Mouse (Mus musculus) limb, embryonic 14.5 days (tissue): Measurements from ENCODE around the gene Lef1. TPM values are rescaled to one million over a fixed set of nuclear protein-coding genes. Genes with fewer than 3 reads are reported as not detected.

ENCODE experiments used
- ATAC-seq: fragments of 200-750 bp; cut with Nextera tagmentation; 2 replicates; pipeline ENCODE4 v1.8.0; 2017; ENCODE audit warnings: low read depth, moderate number of reproducible peaks, moderate TSS enrichment; ENCODE audit not compliant: low FRiP score
- DNase-seq: peaks from one replicate; pipeline ENCODE4 v3.0.0-alpha.2; 2015; ENCODE audit warnings: low spot score
- H3K27ac ChIP-seq: fragments of 300-500 bp; sonication (generic); replicated peaks from 2 replicates; pipeline ENCODE4 v1.5.1; 2014; ENCODE audit warnings: low read depth, mild to moderate bottlenecking, low read length, moderate library complexity, mixed read lengths
- H3K27me3 ChIP-seq: fragments of 300-500 bp; sonication (generic); 2 replicates; pipeline ENCODE4 v1.6.1; 2014; ENCODE audit warnings: low read length, mixed read lengths; ENCODE audit not compliant: control insufficient read depth, insufficient read depth
- H3K36me3 ChIP-seq: fragments of 300-500 bp; sonication (generic); 2 replicates; pipeline ENCODE4 v1.6.1; 2014; ENCODE audit warnings: mild to moderate bottlenecking, low read length, moderate library complexity, mixed read lengths; ENCODE audit not compliant: control insufficient read depth, insufficient read depth
- H3K4me1 ChIP-seq: fragments of 300-500 bp; sonication (generic); 2 replicates; pipeline ENCODE4 v1.6.1; 2014; ENCODE audit warnings: antibody characterized with exemption, low read length, mixed read lengths; ENCODE audit not compliant: control insufficient read depth, insufficient read depth
- H3K4me2 ChIP-seq: fragments of 300-500 bp; sonication (generic); replicated peaks from 2 replicates; pipeline ENCODE4 v1.6.1; 2014; ENCODE audit warnings: low read depth, mild to moderate bottlenecking, low read length, moderate library complexity; ENCODE audit not compliant: severe bottlenecking
- H3K4me3 ChIP-seq: fragments of 300-500 bp; sonication (generic); replicated peaks from 2 replicates; pipeline ENCODE4 v1.5.1; 2014; ENCODE audit warnings: low read length
- H3K9ac ChIP-seq: fragments of 300-500 bp; sonication (generic); 2 replicates; pipeline ENCODE4 v1.6.1; 2014; ENCODE audit warnings: mild to moderate bottlenecking, low read depth, low read length, moderate library complexity; ENCODE audit not compliant: severe bottlenecking
- H3K9me3 ChIP-seq: fragments of 300-500 bp; sonication (generic); 2 replicates; pipeline ENCODE4 v1.6.1; 2016; ENCODE audit warnings: low read length; ENCODE audit not compliant: control insufficient read depth
- POLR2A ChIP-seq: fragments of 200-500 bp; IDR thresholded peaks from 2 replicates; pipeline ENCODE4 v1.8.0; 2012; ENCODE audit warnings: inconsistent platforms, mild to moderate bottlenecking, moderate library complexity, borderline replicate concordance; ENCODE audit not compliant: insufficient read depth, insufficient read length; ENCODE audit errors: extremely low read depth
- whole genome bisulfite sequencing: fragments of 180-500 bp; shearing (Covaris S2); extraction: QIAGEN DNeasy Blood & Tissue Kit; methylation state at CpG from one replicate; pipeline ENCODE4 v1.1.7; 2014; 5-methylcytosine and 5-hydroxymethylcytosine counted together
- polyA plus RNA-seq, 2 experiments: library from polyadenylated mRNA; depleted of rRNA in 1 of 2; stranded (reverse) in 1 of 2; unstranded in 1 of 2; fragments of >200 nt; fragmentation: Nextera tagmentation in 1 of 2; extraction: Ambion mirVana in 1 of 2; gene quantifications; 2 replicates each; pipeline versions ENCODE4 v1.2.1 to v1.2.3; 2012 to 2014

Gene Lef1
- polyA plus RNA-seq, 2 experiments: 30.8 to 39.9 TPM

- Histone ChIP-seq H3K36me3 (no peaks in the 10 kb centered on the region), H3K9ac (no peak overlapping the region), H3K4me2 (no peak overlapping the region), H3K4me1 (peaks cover 8% of the 10 kb centered on the region; the same call in 1 of the 2 replicates), H3K4me3 (no peak overlapping the region), H3K27ac (no peak overlapping the region), H3K9me3 (no peaks in the 10 kb centered on the region), H3K27me3 (no peaks in the 10 kb centered on the region)
- WGBS: 52% methylated on average over 12 of the region's 12 CpGs
- TF ChIP-seq POLR2A: no peak
- ATAC-seq (no peak), DNase-seq (no peak)
Measured at GRCm38 (mm10) chr3:131159204-131159760, 49.0 kb downstream of the Lef1 start.

GRCm38 (mm10) chr3:131159881-131160615, 49.8 kb downstream of the Lef1 start:
- no peak overlapping the region for H3K4me2 ChIP-seq
- no peak for ATAC-seq
- H3K4me3 ChIP-seq: no peak overlapping the region
- 87% methylated on average over 14 of the region's 14 CpGs for WGBS
- H3K9ac ChIP-seq: no peak overlapping the region
- DNase-seq: no peak
- no peaks in the 10 kb centered on the region for H3K9me3 ChIP-seq
- H3K27ac ChIP-seq: no peak overlapping the region
- H3K27me3 ChIP-seq: no peaks in the 10 kb centered on the region
- peaks cover 8% of the 10 kb centered on the region; the same call in 1 of the 2 replicates for H3K4me1 ChIP-seq
- no peaks in the 10 kb centered on the region for H3K36me3 ChIP-seq
- TF ChIP-seq POLR2A: no peak

GRCm38 (mm10) chr3:131160921-131161320, 50.6 kb downstream of the Lef1 start:
- H3K27me3 ChIP-seq: no peaks in the 10 kb centered on the region
- H3K4me2 ChIP-seq: no peak overlapping the region
- TF ChIP-seq POLR2A: no peak
- no peak overlapping the region for H3K27ac ChIP-seq
- no peaks in the 10 kb centered on the region for H3K9me3 ChIP-seq
- 70% methylated on average over 7 of the region's 7 CpGs for WGBS
- H3K9ac ChIP-seq: no peak overlapping the region
- no peak overlapping the region for H3K4me3 ChIP-seq
- DNase-seq (no peak), ATAC-seq (no peak)
- H3K4me1 ChIP-seq: peaks cover 8% of the 10 kb centered on the region; the same call in 1 of the 2 replicates
- H3K36me3 ChIP-seq: no peaks in the 10 kb centered on the region

GRCm38 (mm10) chr3:131167731-131168130, 57.5 kb downstream of the Lef1 start:
- no peak for DNase-seq

GRCm38 (mm10) chr3:131169161-131169560, 58.9 kb downstream of the Lef1 start:
- Histone ChIP-seq H3K27ac (no peak overlapping the region), H3K4me1 (peaks cover 5% of the 10 kb centered on the region; the same call in 1 of the 2 replicates), H3K4me3 (no peak overlapping the region), H3K4me2 (no peak overlapping the region), H3K36me3 (no peaks in the 10 kb centered on the region), H3K9me3 (no peaks in the 10 kb centered on the region), H3K9ac (no peak overlapping the region), H3K27me3 (no peaks in the 10 kb centered on the region)
- WGBS: 81% methylated on average over 6 of the region's 6 CpGs
- TF ChIP-seq POLR2A: no peak
- DNase-seq: no peak
- ATAC-seq: no peak

More at GRCm38 (mm10) chr3:131167731-131168130, 57.5 kb downstream of the Lef1 start:
- Histone ChIP-seq H3K27ac (no peak overlapping the region), H3K27me3 (no peaks in the 10 kb centered on the region), H3K36me3 (no peaks in the 10 kb centered on the region), H3K9me3 (no peaks in the 10 kb centered on the region), H3K4me2 (no peak overlapping the region), H3K4me3 (no peak overlapping the region), H3K9ac (no peak overlapping the region), H3K4me1 (0 out of 2 replicates have a peak, but pooled peaks cover 3% of the 10 kb centered on the region)
- no peak for ATAC-seq
- 93% methylated on average over 4 of the region's 4 CpGs for WGBS
- TF ChIP-seq POLR2A: no peak
